Mouse (Mus musculus) liver, adult 2 months (tissue): ENCODE measurements around the gene Dctpp1. TPM values are rescaled to one million over a fixed set of nuclear protein-coding genes. Genes with fewer than 3 reads are reported as not detected.
"Not testable (repeated sequence)": the region's sequence is repeated elsewhere in the genome, so short reads cannot be mapped to it uniquely, and the experiment has no call there.

Experiments
- DNase-seq: peaks from one replicate; pipeline ENCODE4 v3.0.0-alpha.2; 2011; ENCODE audit warnings: low read depth, low spot score; ENCODE audit errors: extremely low read depth
- H3K27ac ChIP-seq: fragments of 200-500 bp; replicated peaks from 2 replicates; pipeline ENCODE4 v1.5.1; 2012; ENCODE audit warnings: low read depth, mild to moderate bottlenecking, control low read depth, inconsistent platforms, low read length; ENCODE audit not compliant: insufficient read depth
- H3K27me3 ChIP-seq: fragments of 200-500 bp; 2 replicates; pipeline ENCODE4 v1.6.1; 2012; ENCODE audit warnings: mild to moderate bottlenecking, moderate library complexity, low read length, inconsistent platforms; ENCODE audit not compliant: control insufficient read depth, insufficient read depth
- H3K36me3 ChIP-seq: fragments of 200-500 bp; 2 replicates; pipeline ENCODE4 v1.6.1; 2012; ENCODE audit warnings: low read length, inconsistent platforms; ENCODE audit not compliant: control insufficient read depth, insufficient read depth
- H3K4me1 ChIP-seq: fragments of 200-500 bp; 2 replicates; pipeline ENCODE4 v1.6.1; 2011; ENCODE audit warnings: low read length; ENCODE audit not compliant: control insufficient read depth, insufficient read depth
- H3K4me3 ChIP-seq: fragments of 200-500 bp; 2 replicates; pipeline ENCODE4 v1.5.1; 2011; ENCODE audit warnings: low read depth, mild to moderate bottlenecking, control low read depth, low read length, moderate library complexity; ENCODE audit not compliant: insufficient read depth
- H3K79me2 ChIP-seq: fragments of 200-500 bp; 2 replicates; pipeline ENCODE4 v1.6.1; 2012; ENCODE audit warnings: inconsistent platforms, mild to moderate bottlenecking, low read length, moderate library complexity; ENCODE audit not compliant: control insufficient read depth, insufficient read depth
- H3K9ac ChIP-seq: fragments of 200-500 bp; 2 replicates; pipeline ENCODE4 v1.6.1; 2012; ENCODE audit warnings: low read depth, mild to moderate bottlenecking, control low read depth, inconsistent platforms, low read length
- CTCF ChIP-seq: fragments of 200-500 bp; IDR thresholded peaks from 2 replicates; pipeline ENCODE4 v1.5.1; 2011; ENCODE audit warnings: low read depth, low read length, control low read depth
- POLR2A ChIP-seq: fragments of 200-500 bp; IDR thresholded peaks from 2 replicates; pipeline ENCODE4 v1.6.1; 2011; ENCODE audit warnings: low read length, control low read depth; ENCODE audit not compliant: insufficient read depth; ENCODE audit errors: extremely low read depth
- WGBS: fragments of 180-500 bp; shearing (Covaris S2); methylation state at CpG from one replicate; pipeline ENCODE4 v1.1.7; 2018; 5-methylcytosine and 5-hydroxymethylcytosine counted together
- polyA plus RNA-seq: library from polyadenylated mRNA; depleted of rRNA; stranded (reverse); fragments of >200 nt; gene quantifications from 2 replicates; pipeline ENCODE4 v1.2.3, GENCODE M21; 2012
- total RNA-seq: library from RNA; depleted of rRNA; stranded (reverse); fragments of >200 nt; gene quantifications from 2 replicates; pipeline ENCODE4 v1.2.3, GENCODE M21; 2014

Gene Dctpp1
- total and polyA plus RNA-seq, 2 experiments, result 61.5 to 70.7 TPM

DNA sequence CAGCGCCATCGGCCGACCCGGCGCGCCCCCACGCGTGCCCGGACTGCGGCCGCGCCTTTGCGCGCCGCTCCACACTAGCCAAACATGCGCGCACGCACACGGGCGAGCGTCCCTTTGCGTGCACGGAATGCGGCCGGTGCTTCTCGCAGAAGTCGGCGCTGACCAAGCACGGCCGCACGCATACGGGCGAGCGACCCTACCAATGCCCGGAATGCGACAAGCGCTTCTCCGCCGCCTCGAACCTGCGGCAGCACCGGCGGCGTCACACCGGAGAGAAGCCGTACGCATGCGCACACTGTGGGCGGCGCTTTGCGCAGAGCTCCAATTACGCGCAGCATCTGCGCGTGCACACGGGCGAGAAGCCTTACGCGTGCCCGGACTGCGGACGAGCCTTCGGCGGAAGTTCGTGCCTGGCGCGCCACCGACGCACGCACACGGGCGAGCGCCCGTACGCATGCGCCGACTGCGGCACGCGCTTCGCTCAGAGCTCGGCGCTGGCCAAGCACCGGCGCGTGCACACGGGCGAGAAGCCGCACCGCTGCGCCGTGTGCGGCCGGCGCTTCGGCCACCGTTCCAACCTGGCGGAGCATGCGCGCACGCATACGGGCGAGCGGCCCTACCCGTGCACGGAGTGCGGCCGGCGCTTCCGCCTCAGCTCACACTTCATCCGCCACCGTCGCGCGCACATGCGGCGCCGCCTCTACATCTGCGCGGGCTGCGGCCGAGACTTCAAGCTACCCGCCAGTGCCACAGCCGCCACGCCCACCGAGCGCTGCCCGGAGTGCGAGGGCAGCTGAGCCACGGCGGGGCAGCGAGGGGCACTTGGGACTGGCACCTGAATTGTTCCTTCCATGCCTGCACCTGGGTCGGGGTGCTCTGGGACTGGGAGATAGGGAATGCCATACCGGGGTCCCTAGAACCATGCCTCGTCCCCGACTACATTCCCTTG is 6.4 kb downstream of the Dctpp1 start:
- H3K9ac ChIP-seq, result peak overlapping the region; percentile 85
- H3K27me3 ChIP-seq, result no peaks in the 10 kb centered on the region
- peak overlapping the region; percentile 76 for H3K4me3 ChIP-seq
- H3K27ac ChIP-seq, result peak overlapping the region; percentile 57
- DNase-seq, result peak; percentile 86
- H3K79me2 ChIP-seq, result no peaks in the 10 kb centered on the region
- H3K36me3 ChIP-seq, result no peaks in the 10 kb centered on the region
- peak; percentile 30; the same call in 1 of the 2 replicates for TF ChIP-seq POLR2A
- TF ChIP-seq CTCF, result 0 out of 2 replicates have a peak, but pooled peaks have one; percentile 1
- WGBS, result under 1% methylated on average over 136 of the region's 136 CpGs
- H3K4me1 ChIP-seq, result peaks cover 4% of the 10 kb centered on the region; the same call in 1 of the 2 replicates

DNA sequence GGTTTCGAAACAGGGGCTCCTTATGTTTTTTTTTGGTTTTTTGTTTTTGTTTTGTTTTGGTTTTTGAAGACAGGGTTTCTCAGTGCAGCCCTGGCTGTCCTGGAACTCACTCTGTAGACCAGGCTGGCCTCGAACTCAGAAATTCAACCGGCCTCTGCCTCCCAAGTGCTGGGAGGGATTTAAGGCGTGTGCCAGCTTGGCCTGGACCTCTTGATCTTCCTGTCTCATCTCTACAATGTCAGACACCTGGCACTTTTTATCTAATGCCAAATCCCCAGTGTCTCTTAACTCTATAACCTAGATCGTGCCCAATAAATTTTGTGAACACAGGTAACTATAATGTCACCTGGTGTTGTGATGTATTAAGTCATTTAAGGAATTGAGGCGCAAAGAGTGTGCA is 7.2 kb downstream of the Dctpp1 start:
- Histone ChIP-seq H3K4me3 (peak overlapping the region; percentile 76), H3K27ac (peak overlapping the region; percentile 57; the same call in 1 of the 2 replicates), H3K9ac (peak overlapping the region; percentile 85), H3K79me2 (no peaks in the 10 kb centered on the region), H3K4me1 (peaks cover 4% of the 10 kb centered on the region; the same call in 1 of the 2 replicates), H3K36me3 (no peaks in the 10 kb centered on the region), H3K27me3 (no peaks in the 10 kb centered on the region)
- DNase-seq, result no peak
- WGBS, result 81% methylated on average over 6 of the region's 6 CpGs
- no peak for TF ChIP-seq POLR2A
- TF ChIP-seq CTCF, result no peak

DNA sequence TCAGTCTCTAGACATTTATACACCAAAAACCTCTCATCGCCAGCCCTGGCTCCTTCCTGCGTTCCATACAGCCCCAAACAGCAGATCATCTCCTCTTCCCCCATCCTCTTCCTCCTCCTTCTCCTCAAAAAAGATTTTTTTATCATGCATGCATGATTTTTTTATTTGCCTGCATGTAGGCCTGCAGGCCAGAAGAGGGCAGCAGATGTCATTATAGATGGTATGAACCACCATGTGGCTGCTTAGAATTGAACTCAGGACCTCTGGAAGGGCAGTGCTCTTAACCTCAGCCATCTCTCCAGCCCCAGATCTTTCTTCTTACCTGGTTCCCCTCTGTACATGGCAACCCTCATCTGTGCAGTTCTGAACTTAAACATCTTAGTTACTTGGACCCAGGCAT is 8.1 kb downstream of the Dctpp1 start:
- WGBS, result 65% methylated on average over 2 of the region's 2 CpGs
- Histone ChIP-seq H3K79me2 (no peaks in the 10 kb centered on the region), H3K4me3 (no peak overlapping the region), H3K27me3 (no peaks in the 10 kb centered on the region), H3K9ac (no peak overlapping the region), H3K27ac (no peak overlapping the region), H3K36me3 (0 out of 2 replicates have a peak, but pooled peaks cover 2% of the 10 kb centered on the region), H3K4me1 (peaks cover 4% of the 10 kb centered on the region; the same call in 1 of the 2 replicates)
- peak; percentile 43 for DNase-seq
- TF ChIP-seq CTCF, result peak; percentile 34; the same call in 1 of the 2 replicates
- no peak for TF ChIP-seq POLR2A

DNA sequence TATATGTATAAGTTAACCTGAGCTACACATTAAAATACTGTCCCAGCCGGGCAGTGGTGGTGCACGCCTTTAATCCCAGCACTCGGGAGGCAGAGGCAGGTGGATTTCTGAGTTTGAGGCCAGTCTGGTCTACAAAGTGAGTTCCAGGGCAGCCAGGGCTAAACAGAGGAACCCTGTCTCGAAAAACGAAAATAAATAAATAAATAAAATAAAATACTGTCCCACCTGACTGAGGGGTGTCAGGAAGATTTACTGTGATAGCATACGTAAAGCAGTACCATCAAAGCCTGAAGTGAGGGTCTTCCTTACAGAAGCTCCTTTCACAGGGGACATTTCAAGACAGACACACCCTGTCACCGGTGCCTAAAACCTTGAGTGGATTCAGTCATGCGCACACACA is 10.0 kb downstream of the Dctpp1 start:
- not testable (repeated sequence) for H3K27ac ChIP-seq, H3K4me3 ChIP-seq, H3K4me1 ChIP-seq, H3K27me3 ChIP-seq, DNase-seq, H3K9ac ChIP-seq, H3K36me3 ChIP-seq, H3K79me2 ChIP-seq
- WGBS, result 95% methylated on average over 8 of the region's 8 CpGs

DNA sequence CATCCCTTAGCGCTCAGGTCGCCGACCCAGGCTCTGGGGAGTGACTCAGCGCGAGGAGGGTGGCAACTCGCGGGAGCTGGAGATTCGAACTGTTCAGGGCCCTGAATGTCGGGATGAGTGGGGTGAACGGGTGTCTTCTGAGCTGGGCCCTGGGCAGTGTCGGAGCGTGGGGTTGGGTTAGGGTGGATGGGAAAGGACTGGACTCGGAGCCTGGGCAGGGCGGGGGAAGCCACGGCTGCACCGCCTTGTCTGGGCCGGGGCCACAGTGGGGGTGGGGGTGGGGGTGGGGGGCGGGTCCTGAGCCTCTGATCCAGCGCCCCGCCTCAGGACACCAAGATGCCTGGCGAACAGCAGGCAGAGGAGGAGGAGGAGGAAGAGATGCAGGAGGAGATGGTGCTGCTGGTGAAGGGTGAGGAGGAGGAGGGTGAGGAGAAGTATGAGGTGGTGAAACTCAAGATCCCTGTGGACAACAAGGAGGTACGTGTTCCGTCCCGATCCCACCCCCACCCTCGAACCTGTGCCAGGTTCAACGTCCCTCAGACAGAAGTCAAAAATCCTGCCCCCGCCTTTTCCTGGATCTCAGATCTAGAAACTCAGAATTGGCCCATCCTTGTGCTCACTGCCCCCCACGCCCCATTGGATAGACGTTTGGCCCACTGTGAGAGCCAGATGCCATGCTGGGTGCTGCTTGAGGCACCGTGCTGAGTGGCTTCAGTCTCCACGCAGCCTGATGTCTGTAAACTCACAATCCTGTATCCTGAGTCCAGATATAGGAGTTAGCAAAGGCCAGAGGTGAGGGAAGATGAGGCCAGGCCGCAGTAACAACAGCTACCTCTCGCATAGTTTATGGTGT is 15.6 kb downstream of the Dctpp1 start:
- peak; percentile 45 for DNase-seq
- peaks cover 14% of the 10 kb centered on the region for H3K4me1 ChIP-seq
- TF ChIP-seq POLR2A (no peak), CTCF (no peak)
- H3K27me3 ChIP-seq, result no peaks in the 10 kb centered on the region
- WGBS, result 9% methylated on average over 33 of the region's 33 CpGs
- peak overlapping the region; percentile 93 for H3K9ac ChIP-seq
- peak overlapping the region; percentile 90 for H3K27ac ChIP-seq
- H3K79me2 ChIP-seq, result peaks cover 7% of the 10 kb centered on the region; the same call in 1 of the 2 replicates
- H3K4me3 ChIP-seq, result peak overlapping the region; percentile 84
- H3K36me3 ChIP-seq, result 0 out of 2 replicates have a peak, but pooled peaks cover 2% of the 10 kb centered on the region
